Mouse (Mus musculus): ENCODE data around the gene Map7d1. TPM values are rescaled to one million over a fixed set of nuclear protein-coding genes. Genes with fewer than 3 reads are reported as not detected.
A peak's percentile ranks its signal among the peaks of the same experiment; 100 is the strongest.

Map7d1 gene
- polyA plus RNA-seq, 1 experiment: 30.3 TPM

DNA sequence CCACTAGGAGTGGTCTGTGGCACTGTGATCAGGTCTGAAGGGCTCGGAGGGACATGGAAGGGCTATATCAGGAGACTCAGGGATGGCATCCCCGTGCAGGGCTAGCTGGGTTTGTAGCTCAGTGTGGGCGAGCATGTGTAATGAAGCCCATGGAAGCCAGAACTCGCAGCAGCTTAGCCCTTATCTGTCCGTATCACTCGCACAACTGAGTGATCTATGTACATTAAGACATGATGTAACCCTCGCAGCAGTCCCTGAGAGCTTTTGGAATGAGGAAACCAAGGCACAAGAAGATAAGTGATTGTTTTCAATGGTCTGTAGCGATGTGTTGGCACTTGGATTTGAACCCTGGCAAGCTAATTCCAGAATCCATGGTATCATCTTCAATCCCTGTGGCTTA is 27.4 kb upstream of the Map7d1 start:
- no peak for DNase-seq
- H3K4me3 ChIP-seq (ENCODE audit: insufficient read depth, low read depth, low read length): no peak overlapping the region
- WGBS: 93% methylated on average over 8 of the region's 8 CpGs
- no peaks in the 10 kb centered on the region for H3K36me3 ChIP-seq (ENCODE audit: control insufficient read depth, insufficient read depth, low read length)
- TF ChIP-seq POLR2A (IDR thresholded peaks at IDR 0.05; ENCODE audit: low read depth, low read length) (no peak), CTCF (conservative IDR thresholded peaks at IDR 0.05; ENCODE audit: insufficient read depth, insufficient read length, low read depth, low read length) (no peak)
- H3K27me3 ChIP-seq (replicated peaks; ENCODE audit: control insufficient read depth, insufficient read depth, low read length): no peaks in the 10 kb centered on the region
- H3K27ac ChIP-seq (ENCODE audit: insufficient read depth, low read depth, low read length): no peak overlapping the region
- no peaks in the 10 kb centered on the region for H3K4me1 ChIP-seq (ENCODE audit: control insufficient read depth, insufficient read depth, low read length)

DNA sequence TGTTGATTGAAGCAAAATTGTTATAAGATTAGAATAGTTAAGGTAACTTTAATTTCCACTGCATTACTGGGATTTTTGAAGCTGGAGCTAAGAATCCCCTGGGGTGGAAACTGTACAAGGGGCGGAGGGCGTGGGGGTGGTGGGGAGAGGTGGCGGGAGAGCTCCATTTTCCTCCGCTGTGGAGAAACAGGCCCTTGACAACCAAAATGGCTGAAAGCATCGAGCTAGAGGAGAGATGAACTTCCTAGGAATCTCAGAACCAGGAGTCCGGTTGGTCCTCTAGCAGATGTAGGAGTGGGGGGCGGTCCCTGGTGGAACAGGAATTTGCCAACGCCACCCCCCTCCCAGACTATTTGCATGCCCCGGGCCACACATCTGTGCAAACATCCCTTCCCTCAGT is 25.6 kb upstream of the Map7d1 start:
- no peak for TF ChIP-seq CTCF (conservative IDR thresholded peaks at IDR 0.05; ENCODE audit: insufficient read depth, insufficient read length, low read depth, low read length)
- TF ChIP-seq POLR2A (IDR thresholded peaks at IDR 0.05; ENCODE audit: low read depth, low read length): no peak
- 74% methylated on average over 9 of the region's 9 CpGs for WGBS
- Histone ChIP-seq H3K4me3 (ENCODE audit: insufficient read depth, low read depth, low read length) (no peak overlapping the region), H3K4me1 (ENCODE audit: control insufficient read depth, insufficient read depth, low read length) (no peaks in the 10 kb centered on the region), H3K36me3 (ENCODE audit: control insufficient read depth, insufficient read depth, low read length) (no peaks in the 10 kb centered on the region), H3K27ac (ENCODE audit: insufficient read depth, low read depth, low read length) (no peak overlapping the region), H3K27me3 (replicated peaks; ENCODE audit: control insufficient read depth, insufficient read depth, low read length) (no peaks in the 10 kb centered on the region)
- no peak for DNase-seq

- no peak for DNase-seq
- no peaks in the 10 kb centered on the region for H3K27me3 ChIP-seq (replicated peaks; ENCODE audit: control insufficient read depth, insufficient read depth, low read length)
- no peak overlapping the region for H3K27ac ChIP-seq (ENCODE audit: insufficient read depth, low read depth, low read length)
- no peak for TF ChIP-seq POLR2A (IDR thresholded peaks at IDR 0.05; ENCODE audit: low read depth, low read length)
- TF ChIP-seq CTCF (conservative IDR thresholded peaks at IDR 0.05; ENCODE audit: insufficient read depth, insufficient read length, low read depth, low read length): no peak
- no peak overlapping the region for H3K4me3 ChIP-seq (ENCODE audit: insufficient read depth, low read depth, low read length)
- no peaks in the 10 kb centered on the region; the same call in 1 of the 2 replicates for H3K36me3 ChIP-seq (ENCODE audit: control insufficient read depth, insufficient read depth, low read length)
- 73% methylated on average over 9 of the region's 9 CpGs for WGBS
- no peaks in the 10 kb centered on the region for H3K4me1 ChIP-seq (ENCODE audit: control insufficient read depth, insufficient read depth, low read length)
Measured at GRCm38 (mm10) chr4:126278961-126279360, 22.8 kb upstream of the Map7d1 start.

DNA sequence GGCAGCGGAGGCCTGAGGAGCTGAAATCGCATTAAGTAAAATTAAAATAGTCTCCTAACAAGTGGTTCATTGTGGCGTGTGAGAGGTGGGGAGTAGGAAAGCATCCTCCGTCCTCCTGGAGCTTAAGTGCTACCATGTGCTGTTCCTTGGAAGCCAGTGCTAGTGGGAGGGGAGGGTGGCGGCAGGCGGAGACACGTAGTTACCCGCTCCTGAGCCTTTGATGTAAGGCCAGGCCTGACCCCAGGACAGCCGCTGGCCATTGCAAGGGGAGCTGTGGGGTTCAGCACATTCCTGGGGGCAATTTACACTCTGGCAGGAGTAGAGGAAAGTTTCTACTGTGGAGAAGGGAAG is 22.4 kb upstream of the Map7d1 start:
- WGBS: 61% methylated on average over 9 of the region's 9 CpGs
- DNase-seq: no peak
- no peak overlapping the region for H3K27ac ChIP-seq (ENCODE audit: insufficient read depth, low read depth, low read length)
- no peaks in the 10 kb centered on the region for H3K4me1 ChIP-seq (ENCODE audit: control insufficient read depth, insufficient read depth, low read length)
- no peaks in the 10 kb centered on the region; the same call in 1 of the 2 replicates for H3K36me3 ChIP-seq (ENCODE audit: control insufficient read depth, insufficient read depth, low read length)
- TF ChIP-seq POLR2A (IDR thresholded peaks at IDR 0.05; ENCODE audit: low read depth, low read length) (no peak), CTCF (conservative IDR thresholded peaks at IDR 0.05; ENCODE audit: insufficient read depth, insufficient read length, low read depth, low read length) (no peak)
- no peaks in the 10 kb centered on the region for H3K27me3 ChIP-seq (replicated peaks; ENCODE audit: control insufficient read depth, insufficient read depth, low read length)
- H3K4me3 ChIP-seq (ENCODE audit: insufficient read depth, low read depth, low read length): no peak overlapping the region

DNA sequence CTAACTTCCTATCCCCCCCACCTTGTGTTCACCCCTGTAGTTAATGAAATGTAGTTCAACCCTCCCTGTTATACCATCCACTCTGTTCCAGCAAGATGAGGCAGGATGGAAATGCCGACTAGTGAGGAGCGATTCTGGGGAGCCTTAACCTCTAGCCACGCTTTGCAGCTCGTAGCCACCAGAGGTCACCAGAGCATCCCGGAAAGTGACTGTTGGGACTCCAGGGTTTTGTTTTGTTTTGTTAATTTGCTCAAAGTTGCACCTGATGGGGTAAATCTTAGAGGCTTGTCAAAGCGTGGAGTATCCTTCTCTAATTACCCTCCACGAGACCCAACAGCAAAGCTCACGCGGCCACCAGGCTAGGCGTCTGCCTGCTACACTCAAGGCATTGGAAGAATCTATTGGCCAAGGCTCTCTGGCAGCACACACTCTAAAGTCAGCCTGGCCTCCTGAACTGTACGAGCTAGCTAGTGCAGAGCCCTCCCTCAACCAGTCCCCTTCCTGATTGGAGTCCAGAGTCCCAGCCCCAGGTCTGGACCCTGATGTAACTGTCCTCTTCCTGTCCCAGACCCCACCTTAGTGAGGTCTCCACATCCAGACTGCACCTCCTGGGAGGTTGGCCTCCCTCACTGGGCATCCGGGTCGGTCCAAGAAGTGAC is 21.9 kb upstream of the Map7d1 start:
- TF ChIP-seq POLR2A (IDR thresholded peaks at IDR 0.05; ENCODE audit: low read depth, low read length) (no peak), CTCF (conservative IDR thresholded peaks at IDR 0.05; ENCODE audit: insufficient read depth, insufficient read length, low read depth, low read length) (peak; percentile 78)
- Histone ChIP-seq H3K27me3 (replicated peaks; ENCODE audit: control insufficient read depth, insufficient read depth, low read length) (no peaks in the 10 kb centered on the region), H3K36me3 (ENCODE audit: control insufficient read depth, insufficient read depth, low read length) (no peaks in the 10 kb centered on the region; the same call in 1 of the 2 replicates), H3K4me1 (ENCODE audit: control insufficient read depth, insufficient read depth, low read length) (no peaks in the 10 kb centered on the region), H3K27ac (ENCODE audit: insufficient read depth, low read depth, low read length) (no peak overlapping the region), H3K4me3 (ENCODE audit: insufficient read depth, low read depth, low read length) (no peak overlapping the region)
- 9% methylated on average over 13 of the region's 13 CpGs for WGBS
- DNase-seq: peak; percentile 54

DNA sequence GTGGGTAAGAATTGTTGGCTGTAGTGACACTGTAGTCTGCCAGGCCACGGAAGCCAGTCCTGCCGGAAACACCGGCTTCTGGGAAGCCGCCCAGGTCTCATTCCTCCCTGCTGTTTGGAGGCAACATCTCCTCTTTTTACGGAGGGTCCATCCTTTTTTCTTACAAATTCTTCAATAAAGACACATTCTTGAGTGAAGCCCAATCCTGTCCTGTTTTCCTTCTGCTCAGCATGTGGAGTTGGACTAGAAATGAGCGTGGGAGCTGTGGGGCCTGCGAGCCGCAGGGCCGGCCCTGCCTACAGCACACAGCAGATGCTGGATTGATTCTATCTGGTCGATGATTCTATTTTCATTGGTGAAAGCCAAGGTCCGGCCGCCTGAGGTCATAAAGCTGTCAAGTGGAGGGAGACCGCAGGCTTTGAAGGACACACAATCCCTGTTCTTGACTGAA is 19.6 kb upstream of the Map7d1 start:
- H3K4me1 ChIP-seq (ENCODE audit: control insufficient read depth, insufficient read depth, low read length): no peaks in the 10 kb centered on the region

DNA sequence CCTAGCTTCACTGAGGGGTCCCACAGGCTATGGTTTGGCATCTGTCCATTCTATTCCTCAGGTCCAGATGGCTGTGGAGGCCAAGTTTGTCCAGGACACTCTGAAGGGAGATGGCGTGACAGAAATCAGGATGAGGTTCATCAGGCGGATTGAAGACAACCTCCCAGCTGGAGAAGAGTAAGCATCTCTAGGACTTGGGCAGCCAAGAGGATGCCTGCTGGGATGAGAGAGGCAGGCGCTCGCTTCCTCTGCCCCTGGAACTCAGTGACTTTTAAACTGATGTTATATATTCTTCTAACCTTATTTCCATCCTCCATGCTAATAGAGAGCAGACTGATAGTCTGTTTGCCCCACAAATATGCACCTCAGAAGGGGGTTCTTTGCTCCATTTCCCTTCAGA is 18.9 kb upstream of the Map7d1 start:
- no peak for DNase-seq
- 90% methylated on average over 4 of the region's 4 CpGs for WGBS
- H3K4me1 ChIP-seq (ENCODE audit: control insufficient read depth, insufficient read depth, low read length): no peaks in the 10 kb centered on the region
- no peaks in the 10 kb centered on the region for H3K27me3 ChIP-seq (replicated peaks; ENCODE audit: control insufficient read depth, insufficient read depth, low read length)
- no peak for TF ChIP-seq CTCF (conservative IDR thresholded peaks at IDR 0.05; ENCODE audit: insufficient read depth, insufficient read length, low read depth, low read length)
- TF ChIP-seq POLR2A (IDR thresholded peaks at IDR 0.05; ENCODE audit: low read depth, low read length): no peak
- H3K4me3 ChIP-seq (ENCODE audit: insufficient read depth, low read depth, low read length): no peak overlapping the region
- H3K27ac ChIP-seq (ENCODE audit: insufficient read depth, low read depth, low read length): no peak overlapping the region
- H3K36me3 ChIP-seq (ENCODE audit: control insufficient read depth, insufficient read depth, low read length): no peaks in the 10 kb centered on the region; the same call in 1 of the 2 replicates

More for the DNA sequence above, 19.6 kb upstream of the Map7d1 start:
- TF ChIP-seq CTCF (conservative IDR thresholded peaks at IDR 0.05; ENCODE audit: insufficient read depth, insufficient read length, low read depth, low read length) (no peak), POLR2A (IDR thresholded peaks at IDR 0.05; ENCODE audit: low read depth, low read length) (no peak)
- no peak for DNase-seq
- Histone ChIP-seq H3K36me3 (ENCODE audit: control insufficient read depth, insufficient read depth, low read length) (no peaks in the 10 kb centered on the region; the same call in 1 of the 2 replicates), H3K27me3 (replicated peaks; ENCODE audit: control insufficient read depth, insufficient read depth, low read length) (no peaks in the 10 kb centered on the region), H3K4me3 (ENCODE audit: insufficient read depth, low read depth, low read length) (no peak overlapping the region), H3K27ac (ENCODE audit: insufficient read depth, low read depth, low read length) (no peak overlapping the region)
- 72% methylated on average over 13 of the region's 13 CpGs for WGBS

Measured in kidney, adult 2 months (tissue).